Mouse (Mus musculus): ENCODE data around the gene Tpm1. TPM values are rescaled to one million over a fixed set of nuclear protein-coding genes. Genes with fewer than 3 reads are reported as not detected.

The Tpm1 gene
- total and polyA plus RNA-seq, 2 experiments from 2014 or later = 133 to 134 TPM

GRCm38 (mm10) chr9:67035957-67036451, 13.2 kb downstream of the Tpm1 start:
- Histone ChIP-seq H3K9me3 (ENCODE audit: low read length) (no peaks in the 10 kb centered on the region), H3K36me3 (ENCODE audit: insufficient read depth) (peaks cover 51% of the 10 kb centered on the region), H3K4me2 (ENCODE audit: low read depth) (no peak overlapping the region), H3K27ac (ENCODE audit: low read depth, low read length) (no peak overlapping the region), H3K4me1 (ENCODE audit: insufficient read depth) (peaks cover 12% of the 10 kb centered on the region; the same call in 1 of the 2 replicates), H3K27me3 (ENCODE audit: insufficient read depth, low read length) (no peaks in the 10 kb centered on the region), H3K4me3 (ENCODE audit: low read depth, low read length) (no peak overlapping the region), H3K9ac (no peak overlapping the region)
- 0 out of 2 replicates have a peak, but pooled peaks have one; percentile 2 for TF ChIP-seq CTCF (IDR thresholded peaks at IDR 0.05; ENCODE audit: low read depth)
- peak; percentile 64 for ATAC-seq
- 70% methylated on average over 12 of the region's 12 CpGs for WGBS
- DNase-seq = peak; percentile 70

- no peaks in the 10 kb centered on the region for H3K27me3 ChIP-seq (ENCODE audit: insufficient read depth, low read length)
- ATAC-seq (no peak), DNase-seq (no peak)
- H3K4me1 ChIP-seq (ENCODE audit: insufficient read depth) = no peaks in the 10 kb centered on the region
- no peak overlapping the region for H3K27ac ChIP-seq (ENCODE audit: low read depth, low read length)
- peaks cover 64% of the 10 kb centered on the region for H3K36me3 ChIP-seq (ENCODE audit: insufficient read depth)
- peak; percentile 30 for TF ChIP-seq CTCF (IDR thresholded peaks at IDR 0.05; ENCODE audit: low read depth)
- H3K4me2 ChIP-seq (ENCODE audit: low read depth) = no peak overlapping the region
- H3K9me3 ChIP-seq (ENCODE audit: low read length) = no peaks in the 10 kb centered on the region
- H3K9ac ChIP-seq = no peak overlapping the region
- H3K4me3 ChIP-seq (ENCODE audit: low read depth, low read length) = no peak overlapping the region
- WGBS = 94% methylated on average over 4 of the region's 4 CpGs
Measured at GRCm38 (mm10) chr9:67034677-67035076, 14.5 kb downstream of the Tpm1 start.

- no peak overlapping the region for H3K27ac ChIP-seq (ENCODE audit: low read depth, low read length)
- H3K4me3 ChIP-seq (ENCODE audit: low read depth, low read length) = no peak overlapping the region
- ATAC-seq (no peak), DNase-seq (no peak)
- TF ChIP-seq CTCF (IDR thresholded peaks at IDR 0.05; ENCODE audit: low read depth) = no peak
- H3K36me3 ChIP-seq (ENCODE audit: insufficient read depth) = peaks cover 81% of the 10 kb centered on the region
- H3K4me2 ChIP-seq (ENCODE audit: low read depth) = no peak overlapping the region
- no peaks in the 10 kb centered on the region for H3K9me3 ChIP-seq (ENCODE audit: low read length)
- no peak overlapping the region for H3K9ac ChIP-seq
- H3K4me1 ChIP-seq (ENCODE audit: insufficient read depth) = no peaks in the 10 kb centered on the region
- 93% methylated on average over 10 of the region's 10 CpGs for WGBS
- H3K27me3 ChIP-seq (ENCODE audit: insufficient read depth, low read length) = no peaks in the 10 kb centered on the region
Measured at GRCm38 (mm10) chr9:67033016-67033415, 16.2 kb downstream of the Tpm1 start.

- WGBS = 94% methylated on average over 15 of the region's 15 CpGs
- Histone ChIP-seq H3K4me1 (ENCODE audit: insufficient read depth) (no peaks in the 10 kb centered on the region), H3K9ac (no peak overlapping the region), H3K4me2 (ENCODE audit: low read depth) (no peak overlapping the region), H3K9me3 (ENCODE audit: low read length) (no peaks in the 10 kb centered on the region), H3K36me3 (ENCODE audit: insufficient read depth) (peaks cover 84% of the 10 kb centered on the region), H3K27ac (ENCODE audit: low read depth, low read length) (no peak overlapping the region), H3K27me3 (ENCODE audit: insufficient read depth, low read length) (no peaks in the 10 kb centered on the region), H3K4me3 (ENCODE audit: low read depth, low read length) (no peak overlapping the region)
- TF ChIP-seq CTCF (IDR thresholded peaks at IDR 0.05; ENCODE audit: low read depth) = no peak
- ATAC-seq = no peak
- DNase-seq = no peak
Measured at GRCm38 (mm10) chr9:67032611-67033010, 16.6 kb downstream of the Tpm1 start.

- WGBS = 89% methylated on average over 13 of the region's 13 CpGs
- Histone ChIP-seq H3K36me3 (ENCODE audit: insufficient read depth) (peaks cover 78% of the 10 kb centered on the region), H3K9me3 (ENCODE audit: low read length) (no peaks in the 10 kb centered on the region), H3K4me2 (ENCODE audit: low read depth) (no peak overlapping the region), H3K27me3 (ENCODE audit: insufficient read depth, low read length) (no peaks in the 10 kb centered on the region), H3K9ac (no peak overlapping the region), H3K4me3 (ENCODE audit: low read depth, low read length) (no peak overlapping the region), H3K4me1 (ENCODE audit: insufficient read depth) (no peaks in the 10 kb centered on the region), H3K27ac (ENCODE audit: low read depth, low read length) (no peak overlapping the region)
- DNase-seq (no peak), ATAC-seq (no peak)
- no peak for TF ChIP-seq CTCF (IDR thresholded peaks at IDR 0.05; ENCODE audit: low read depth)
Measured at GRCm38 (mm10) chr9:67029518-67029917, 19.7 kb downstream of the Tpm1 start.

GRCm38 (mm10) chr9:67028929-67029328, 20.3 kb downstream of the Tpm1 start:
- H3K4me3 ChIP-seq (ENCODE audit: low read depth, low read length) = no peak overlapping the region
- H3K27me3 ChIP-seq (ENCODE audit: insufficient read depth, low read length) = no peaks in the 10 kb centered on the region
- no peak overlapping the region for H3K4me2 ChIP-seq (ENCODE audit: low read depth)
- no peaks in the 10 kb centered on the region for H3K4me1 ChIP-seq (ENCODE audit: insufficient read depth)
- no peak overlapping the region for H3K9ac ChIP-seq
- no peak for ATAC-seq
- WGBS = 86% methylated on average over 4 of the region's 4 CpGs
- H3K27ac ChIP-seq (ENCODE audit: low read depth, low read length) = no peak overlapping the region
- H3K36me3 ChIP-seq (ENCODE audit: insufficient read depth) = peaks cover 72% of the 10 kb centered on the region
- H3K9me3 ChIP-seq (ENCODE audit: low read length) = no peaks in the 10 kb centered on the region
- TF ChIP-seq CTCF (IDR thresholded peaks at IDR 0.05; ENCODE audit: low read depth) = no peak
- no peak for DNase-seq

- peaks cover 69% of the 10 kb centered on the region for H3K36me3 ChIP-seq (ENCODE audit: insufficient read depth)
- H3K27me3 ChIP-seq (ENCODE audit: insufficient read depth, low read length) = no peaks in the 10 kb centered on the region
Measured at GRCm38 (mm10) chr9:67028133-67028724, 21.0 kb downstream of the Tpm1 start.

More at GRCm38 (mm10) chr9:67028133-67028724, 21.0 kb downstream of the Tpm1 start:
- Histone ChIP-seq H3K4me3 (ENCODE audit: low read depth, low read length) (no peak overlapping the region), H3K9me3 (ENCODE audit: low read length) (no peaks in the 10 kb centered on the region), H3K4me2 (ENCODE audit: low read depth) (no peak overlapping the region), H3K4me1 (ENCODE audit: insufficient read depth) (no peaks in the 10 kb centered on the region), H3K27ac (ENCODE audit: low read depth, low read length) (no peak overlapping the region), H3K9ac (no peak overlapping the region)
- 88% methylated on average over 12 of the region's 12 CpGs for WGBS
- no peak for TF ChIP-seq CTCF (IDR thresholded peaks at IDR 0.05; ENCODE audit: low read depth)
- no peak for DNase-seq
- ATAC-seq = no peak

Measured in forebrain, postnatal 0 days (tissue).